Mouse (Mus musculus) liver, adult 2 months (tissue): ENCODE measurements around the gene Tmem80.

Source experiments
- CTCF ChIP-seq: fragments of 200-500 bp; IDR thresholded peaks from 2 replicates; pipeline ENCODE4 v1.5.1; 2011; ENCODE audit warnings: low read depth, low read length, control low read depth
- POLR2A ChIP-seq: fragments of 200-500 bp; IDR thresholded peaks from 2 replicates; pipeline ENCODE4 v1.6.1; 2011; ENCODE audit warnings: low read length, control low read depth; ENCODE audit not compliant: insufficient read depth; ENCODE audit errors: extremely low read depth

GRCm38 (mm10) chr7:141379584-141379983 lies 52.0 kb downstream of the Tmem80 start:
- no peak for TF ChIP-seq CTCF
- TF ChIP-seq POLR2A = no peak
